19 mouse cellular contexts compared by ENCODE assay signal in genomic region chr15:87290987-87291529, GRCm38 (mm10).
"Had no signal": no experiment of that assay in that cellular context is flagged by ENCODE, and none has a peak within 500 bp of the region (broad histone marks: within the 10 kb centered on the region; RNA-seq: fewer than 3 reads in every experiment).

No protein-coding gene starts in this region.

- H3K36me3 ChIP-seq: midbrain, embryonic 10.5 days; midbrain, embryonic 12.5 days; neural tube, embryonic 13.5 days; neural tube, embryonic 15.5 days had no signal

- H3K27me3 ChIP-seq: midbrain, embryonic 12.5 days; neural tube, embryonic 13.5 days; neural tube, embryonic 15.5 days had no signal

- H3K9ac ChIP-seq: lung, embryonic 14.5 days; midbrain, embryonic 12.5 days; neural tube, embryonic 13.5 days; neural tube, embryonic 15.5 days had no signal

- H3K27ac ChIP-seq: midbrain, embryonic 10.5 days; midbrain, embryonic 12.5 days; neural tube, embryonic 13.5 days; neural tube, embryonic 15.5 days had no signal

- DNase-seq: lung, adult 18-20 months; lung, embryonic 14.5 days; lung, postnatal 10 days; lung, postnatal 4 days; midbrain, embryonic 14.5 days; retina, postnatal 1 day; right cerebral cortex, adult 18-20 months; right cerebral cortex, postnatal 25 days; right cerebral cortex, postnatal 4 days; spleen, adult 18-20 months; thymus, adult 18-20 months; thymus, postnatal 14 days; thymus, postnatal 36 days had no signal

- ATAC-seq: midbrain, embryonic 16.5 days had no signal

- H3K4me1 ChIP-seq: midbrain, embryonic 12.5 days; neural tube, embryonic 13.5 days; neural tube, embryonic 15.5 days had no signal

- H3K4me2 ChIP-seq: lung, embryonic 14.5 days; midbrain, embryonic 12.5 days; neural tube, embryonic 13.5 days; neural tube, embryonic 15.5 days had no signal

- H3K9me3 ChIP-seq: midbrain, embryonic 10.5 days; midbrain, embryonic 12.5 days; neural tube, embryonic 13.5 days; neural tube, embryonic 15.5 days had no signal

- H3K4me3 ChIP-seq: midbrain, embryonic 10.5 days; midbrain, embryonic 12.5 days; myocyte; neural tube, embryonic 13.5 days; neural tube, embryonic 15.5 days had no signal
